Mouse (Mus musculus) embryo, embryonic 10 days (tissue): Measurements from ENCODE around the gene Lyrm1.

Source experiments
- DNase-seq: peaks from one replicate; pipeline ENCODE4 v3.0.0-alpha.2; 2015; ENCODE audit warnings: low spot score

The Lyrm1 gene

GRCm38 (mm10) chr7:119965651-119966395, 70.2 kb downstream of the Lyrm1 start:
- no peak for DNase-seq

- DNase-seq, result no peak
These were observed 73.7 kb downstream of the Lyrm1 start for GRCm38 (mm10) chr7:119969320-119969719.

- DNase-seq, result no peak
These were observed 78.6 kb downstream of the Lyrm1 start for GRCm38 (mm10) chr7:119974214-119974613.

GRCm38 (mm10) chr7:119976256-119976655, 80.6 kb downstream of the Lyrm1 start:
- no peak for DNase-seq

GRCm38 (mm10) chr7:119977574-119977973, 81.9 kb downstream of the Lyrm1 start:
- DNase-seq, result no peak

- no peak for DNase-seq
These were observed 82.9 kb downstream of the Lyrm1 start for GRCm38 (mm10) chr7:119978576-119978975.

GRCm38 (mm10) chr7:119980170-119980569, 84.5 kb downstream of the Lyrm1 start:
- DNase-seq, result no peak

GRCm38 (mm10) chr7:119985279-119985912, 89.7 kb downstream of the Lyrm1 start:
- no peak for DNase-seq

GRCm38 (mm10) chr7:119997066-119997465, 101.4 kb downstream of the Lyrm1 start:
- DNase-seq, result no peak
